Comparison of ENCODE assay signal across 9 mouse cellular contexts in the genomic region with DNA sequence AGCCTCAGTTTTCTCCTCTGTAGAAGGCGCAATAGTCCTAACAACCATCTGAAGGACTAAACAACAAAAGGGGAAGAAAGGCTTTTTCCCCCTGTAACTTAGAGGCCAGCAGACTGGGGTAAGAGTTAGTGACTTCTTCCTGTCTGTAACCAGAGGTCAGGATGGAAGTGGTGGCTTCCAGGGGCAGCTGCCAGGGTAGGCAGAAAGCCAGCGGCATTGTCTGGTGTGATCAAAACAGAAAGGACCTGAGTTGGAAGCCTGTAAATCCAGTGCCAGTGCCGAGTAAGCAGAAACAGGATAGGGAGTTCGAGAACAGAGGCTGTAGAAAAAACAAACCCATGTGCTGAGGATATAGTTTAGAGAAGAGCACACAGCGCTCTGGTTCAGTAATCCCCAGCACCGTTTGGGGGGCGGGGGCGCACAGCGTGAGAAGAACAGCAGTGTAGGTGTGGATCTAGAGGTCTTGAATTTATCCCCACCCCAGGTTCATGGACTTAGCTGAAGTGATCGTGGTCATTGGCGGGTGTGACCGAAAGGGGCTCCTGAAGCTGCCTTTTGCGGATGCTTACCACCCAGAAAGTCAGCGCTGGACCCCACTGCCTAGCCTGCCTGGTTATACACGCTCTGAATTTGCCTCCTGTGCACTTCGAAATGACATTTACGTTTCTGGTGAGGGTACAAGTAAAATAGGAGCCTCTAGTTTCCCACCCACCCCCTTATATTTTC. TPM values are rescaled to one million over a fixed set of nuclear protein-coding genes. Genes with fewer than 3 reads are reported as not detected.
A peak's percentile ranks its signal among the peaks of the same experiment; 100 is the strongest.
DNase-seq lines count a peak whose midpoint lies in the region; ATAC-seq and TF ChIP-seq lines count a peak whose summit lies in the region.
"Had no signal": no experiment of that assay in that cellular context is flagged by ENCODE, and none has a peak within 500 bp of the region (broad histone marks: within the 10 kb centered on the region; RNA-seq: fewer than 3 reads in every experiment).

No protein-coding gene starts in this region.

- ATAC-seq in intestine, embryonic 16.5 days = no peak
- no peak for ATAC-seq in intestine, postnatal 0 days
- no peak for ATAC-seq in heart, embryonic 15.5 days (replicated peaks; ENCODE audit: insufficient number of reproducible peaks, insufficient read depth, low FRiP score, low read depth)
- ATAC-seq in monocyte, adult 5-6 weeks (replicated peaks; ENCODE audit: insufficient number of reproducible peaks, low FRiP score, low TSS enrichment, poor library complexity, severe bottlenecking) = no peak

- H3K27me3 ChIP-seq in intestine, embryonic 16.5 days (replicated peaks; ENCODE audit: control insufficient read depth, insufficient read depth, low read length) = no peaks in the 10 kb centered on the region
- H3K27me3 ChIP-seq in intestine, postnatal 0 days (replicated peaks; ENCODE audit: control insufficient read depth, insufficient read depth, low read length) = no peaks in the 10 kb centered on the region
- no peaks in the 10 kb centered on the region for H3K27me3 ChIP-seq in heart, embryonic 15.5 days
- H3K27me3 ChIP-seq: limb, embryonic 13.5 days had no signal

- 80% methylated on average over 17 of the region's 17 CpGs for WGBS in intestine, embryonic 16.5 days
- WGBS in intestine, postnatal 0 days = 82% methylated on average over 17 of the region's 17 CpGs
- WGBS in heart, embryonic 15.5 days = 80% methylated on average over 17 of the region's 17 CpGs

- H3K4me2 ChIP-seq in intestine, embryonic 16.5 days (ENCODE audit: low read depth, low read length) = no peak overlapping the region
- no peak overlapping the region for H3K4me2 ChIP-seq in intestine, postnatal 0 days (replicated peaks; ENCODE audit: low read depth)
- H3K4me2 ChIP-seq in heart, embryonic 15.5 days = no peak overlapping the region

- no peak for TF ChIP-seq CTCF in intestine, postnatal 0 days (IDR thresholded peaks at IDR 0.05; ENCODE audit: low read depth)
- TF ChIP-seq CTCF in bone marrow macrophage, adult 2 months (IDR thresholded peaks at IDR 0.05; ENCODE audit: low read depth, low read length) = no peak

- DNase-seq in lung, adult 18-20 months = peak; percentile 50 to 55
- DNase-seq in adrenal gland, adult 18-20 months (ENCODE audit: low spot score in 2 of 2) = no peak
- DNase-seq: cerebellum, adult 18-20 months had no signal

- H3K36me3 ChIP-seq in intestine, embryonic 16.5 days (ENCODE audit: control insufficient read depth, insufficient read depth, low read length) = peaks cover 10% of the 10 kb centered on the region
- peaks cover 10% of the 10 kb centered on the region; the same call in 1 of the 2 replicates for H3K36me3 ChIP-seq in intestine, postnatal 0 days (ENCODE audit: control insufficient read depth, insufficient read depth)
- peaks cover 14% of the 10 kb centered on the region for H3K36me3 ChIP-seq in heart, embryonic 15.5 days

- H3K9me3 ChIP-seq in intestine, embryonic 16.5 days (ENCODE audit: control insufficient read depth, low read length) = no peaks in the 10 kb centered on the region
- H3K9me3 ChIP-seq in intestine, postnatal 0 days (ENCODE audit: control insufficient read depth) = no peaks in the 10 kb centered on the region
- H3K9me3 ChIP-seq in heart, embryonic 15.5 days (replicated peaks) = no peaks in the 10 kb centered on the region
- H3K9me3 ChIP-seq: limb, embryonic 13.5 days had no signal

- H3K4me3 ChIP-seq in intestine, embryonic 16.5 days (ENCODE audit: low read length) = no peak overlapping the region
- H3K4me3 ChIP-seq in intestine, postnatal 0 days (ENCODE audit: low read depth, low read length) = no peak overlapping the region
- H3K4me3 ChIP-seq in bone marrow macrophage, adult 2 months (ENCODE audit: insufficient read depth, low read length) = no peak overlapping the region
- H3K4me3 ChIP-seq in heart, embryonic 15.5 days = no peak overlapping the region

- H3K27ac ChIP-seq in intestine, embryonic 16.5 days (ENCODE audit: low read length) = peak overlapping the region; percentile 87; the same call in 1 of the 2 replicates
- no peak overlapping the region for H3K27ac ChIP-seq in intestine, postnatal 0 days (ENCODE audit: low read depth, low read length)
- H3K27ac ChIP-seq in bone marrow macrophage, adult 2 months (ENCODE audit: insufficient read depth, low read depth, low read length) = peak overlapping the region; percentile 82
- peak overlapping the region; percentile 88 for H3K27ac ChIP-seq in heart, embryonic 15.5 days

- TF ChIP-seq POLR2A in bone marrow macrophage, adult 2 months (IDR thresholded peaks at IDR 0.05; ENCODE audit: borderline replicate concordance, low read depth, low read length) = no peak

- H3K4me1 ChIP-seq in intestine, embryonic 16.5 days (ENCODE audit: control insufficient read depth, insufficient read depth, low read length) = peaks cover 22% of the 10 kb centered on the region
- H3K4me1 ChIP-seq in intestine, postnatal 0 days (replicated peaks; ENCODE audit: control insufficient read depth, insufficient read depth, low read length) = peaks cover 3% of the 10 kb centered on the region; the same call in 1 of the 2 replicates
- peaks cover 40% of the 10 kb centered on the region for H3K4me1 ChIP-seq in bone marrow macrophage, adult 2 months (ENCODE audit: control insufficient read depth, insufficient read depth, low read length)
- H3K4me1 ChIP-seq in heart, embryonic 15.5 days (replicated peaks) = peaks cover 50% of the 10 kb centered on the region

- no peak overlapping the region for H3K9ac ChIP-seq in intestine, embryonic 16.5 days (ENCODE audit: low read depth, low read length)
- H3K9ac ChIP-seq in intestine, postnatal 0 days (ENCODE audit: low read depth, low read length) = no peak overlapping the region
- no peak overlapping the region for H3K9ac ChIP-seq in heart, embryonic 15.5 days

RNA-seq across cellular contexts. Expression of gene Klhl35, which starts 4.0 kb away (rescaled TPM):
- polyA plus RNA-seq in intestine, embryonic 16.5 days (2015; fragmentation: Nextera tagmentation; extraction: Ambion mirVana) = 0.15 and 0.17 TPM in 2 replicates
- 0.76 and 1.1 TPM in 2 replicates for polyA plus RNA-seq in intestine, postnatal 0 days (2015; fragmentation: Nextera tagmentation; extraction: Ambion mirVana)
- 0.63 TPM in 1 of 2 replicates, not detected in the other for polyA plus RNA-seq in bone marrow macrophage, adult 2 months (2012; ENCODE audit: insufficient read depth, insufficient read length, missing spikeins)
- 0.63 and 0.73 TPM in 2 replicates for polyA plus RNA-seq in heart, embryonic 15.5 days (2015; fragmentation: Nextera tagmentation; extraction: Ambion mirVana)
- total RNA-seq in monocyte, adult 5-6 weeks (2017) = 0.49 to 1.6 TPM in 2 of 3 replicates, not detected in the other
- total RNA-seq in adrenal gland, adult 18-20 months (2021) = under 1 TPM; 0.19 to 0.46 TPM

RNA-seq across cellular contexts. Expression of gene Rps3, which starts 13.7 kb away (rescaled TPM):
- polyA plus RNA-seq in intestine, embryonic 16.5 days (2015; fragmentation: Nextera tagmentation; extraction: Ambion mirVana) = 775 and 816 TPM in 2 replicates
- 531 and 541 TPM in 2 replicates for polyA plus RNA-seq in intestine, postnatal 0 days (2015; fragmentation: Nextera tagmentation; extraction: Ambion mirVana)
- polyA plus RNA-seq in bone marrow macrophage, adult 2 months (2012; ENCODE audit: insufficient read depth, insufficient read length, missing spikeins) = 1,023 and 1,161 TPM in 2 replicates
- polyA plus RNA-seq in heart, embryonic 15.5 days (2015; fragmentation: Nextera tagmentation; extraction: Ambion mirVana) = 437 and 490 TPM in 2 replicates
- total RNA-seq in monocyte, adult 5-6 weeks (2017) = 1,253 to 1,571 TPM (median 1,557 TPM) in 3 replicates
- total RNA-seq in adrenal gland, adult 18-20 months (2021) = 100 to 1,000 TPM; 511 to 548 TPM

Comparison
In these comparisons a context has a peak if more than half of its experiments do, and no peak if none do; other contexts are left out.
1. DNase-seq: peak in lung, adult 18-20 months (2 of 2); none in adrenal gland, adult 18-20 months (0 of 2).